Mouse (Mus musculus) intestine, embryonic 14.5 days (tissue): ENCODE data around the gene Camta1. TPM values are rescaled to one million over a fixed set of nuclear protein-coding genes. Genes with fewer than 3 reads are reported as not detected.

Experiments used
- ATAC-seq: fragments of 200-750 bp; cut with Nextera tagmentation; replicated peaks from 2 replicates; pipeline ENCODE4 v1.8.0; 2017; ENCODE audit warnings: low read depth, moderate number of reproducible peaks, moderate TSS enrichment, moderate library complexity; ENCODE audit not compliant: low FRiP score, low TSS enrichment
- DNase-seq: peaks from one replicate; pipeline ENCODE4 v3.0.0-alpha.2; 2018; ENCODE audit warnings: low spot score
- H3K27ac ChIP-seq: fragments of 300-500 bp; sonication (generic); 2 replicates; pipeline ENCODE4 v1.5.1; 2014; ENCODE audit warnings: low read depth, mild to moderate bottlenecking, control low read depth
- H3K27me3 ChIP-seq: fragments of 300-500 bp; sonication (generic); replicated peaks from 2 replicates; pipeline ENCODE4 v1.6.1; 2014; ENCODE audit warnings: low read length, control low read depth; ENCODE audit not compliant: control insufficient read depth, insufficient read depth
- H3K36me3 ChIP-seq: fragments of 300-500 bp; sonication (generic); 2 replicates; pipeline ENCODE4 v1.6.1; 2014; ENCODE audit warnings: low read length, control low read depth; ENCODE audit not compliant: control insufficient read depth, insufficient read depth
- H3K4me1 ChIP-seq: fragments of 300-500 bp; sonication (generic); replicated peaks from 2 replicates; pipeline ENCODE4 v1.6.1; 2014; ENCODE audit warnings: low read length, control low read depth, mixed read lengths; ENCODE audit not compliant: control insufficient read depth, insufficient read depth
- H3K4me2 ChIP-seq: fragments of 300-500 bp; sonication (generic); 2 replicates; pipeline ENCODE4 v1.6.1; 2014; ENCODE audit warnings: low read length
- H3K4me3 ChIP-seq: fragments of 300-500 bp; sonication (generic); 2 replicates; pipeline ENCODE4 v1.5.1; 2014; ENCODE audit warnings: low read depth, low read length, control low read depth, mixed read lengths
- H3K9ac ChIP-seq: fragments of 300-500 bp; sonication (generic); 2 replicates; pipeline ENCODE4 v1.6.1; 2014; ENCODE audit warnings: mild to moderate bottlenecking, low read length
- H3K9me3 ChIP-seq: fragments of 300-500 bp; sonication (generic); 2 replicates; pipeline ENCODE4 v1.6.1; 2016; ENCODE audit warnings: low read length, control low read depth; ENCODE audit not compliant: control insufficient read depth
- WGBS: fragments of 180-500 bp; shearing (Covaris S2); extraction: QIAGEN DNeasy Blood & Tissue Kit; methylation state at CpG from one replicate; pipeline ENCODE4 v1.1.7; 2014; 5-methylcytosine and 5-hydroxymethylcytosine counted together
- polyA plus RNA-seq: library from polyadenylated mRNA; unstranded; fragments of >200 nt; fragmentation: Nextera tagmentation; extraction: Ambion mirVana; gene quantifications from 2 replicates; pipeline ENCODE4 v1.2.1, GENCODE M21; 2014

Gene Camta1
- polyA plus RNA-seq, 1 experiment from 2014 or later: 88.1 TPM

GRCm38 (mm10) chr4:151780511-151780910 is 81.2 kb downstream of the Camta1 start:
- WGBS: 88% methylated on average over 6 of the region's 6 CpGs
- ATAC-seq: no peak

GRCm38 (mm10) chr4:151779962-151780459 is 81.7 kb downstream of the Camta1 start:
- H3K4me2 ChIP-seq: no peak overlapping the region
- ATAC-seq (no peak), DNase-seq (no peak)
- no peak overlapping the region for H3K9ac ChIP-seq
- H3K4me3 ChIP-seq: no peak overlapping the region
- peaks cover 4% of the 10 kb centered on the region; the same call in 1 of the 2 replicates for H3K36me3 ChIP-seq
- H3K27me3 ChIP-seq: no peaks in the 10 kb centered on the region
- 86% methylated on average over 12 of the region's 12 CpGs for WGBS
- no peaks in the 10 kb centered on the region for H3K4me1 ChIP-seq
- no peaks in the 10 kb centered on the region for H3K9me3 ChIP-seq
- H3K27ac ChIP-seq: no peak overlapping the region

More at GRCm38 (mm10) chr4:151780511-151780910, 81.2 kb downstream of the Camta1 start:
- Histone ChIP-seq H3K27me3 (no peaks in the 10 kb centered on the region), H3K9ac (no peak overlapping the region), H3K4me3 (no peak overlapping the region), H3K36me3 (peaks cover 4% of the 10 kb centered on the region; the same call in 1 of the 2 replicates), H3K4me2 (no peak overlapping the region), H3K27ac (no peak overlapping the region), H3K4me1 (no peaks in the 10 kb centered on the region), H3K9me3 (no peaks in the 10 kb centered on the region)
- no peak for DNase-seq

- Histone ChIP-seq H3K9ac (no peak overlapping the region), H3K4me2 (no peak overlapping the region), H3K27ac (no peak overlapping the region), H3K27me3 (no peaks in the 10 kb centered on the region), H3K4me3 (no peak overlapping the region), H3K4me1 (no peaks in the 10 kb centered on the region), H3K36me3 (peaks cover 4% of the 10 kb centered on the region; the same call in 1 of the 2 replicates), H3K9me3 (no peaks in the 10 kb centered on the region)
- ATAC-seq: no peak
- 63% methylated on average over 4 of the region's 4 CpGs for WGBS
- no peak for DNase-seq
Observed at GRCm38 (mm10) chr4:151778511-151778910, 83.2 kb downstream of the Camta1 start.

GRCm38 (mm10) chr4:151777451-151777850 is 84.2 kb downstream of the Camta1 start:
- Histone ChIP-seq H3K9ac (no peak overlapping the region), H3K27me3 (no peaks in the 10 kb centered on the region), H3K36me3 (peaks cover 4% of the 10 kb centered on the region; the same call in 1 of the 2 replicates), H3K4me3 (no peak overlapping the region), H3K4me1 (no peaks in the 10 kb centered on the region), H3K27ac (no peak overlapping the region), H3K4me2 (no peak overlapping the region), H3K9me3 (no peaks in the 10 kb centered on the region)
- no peak for ATAC-seq
- no peak for DNase-seq
- WGBS: 73% methylated on average over 6 of the region's 6 CpGs

GRCm38 (mm10) chr4:151775441-151775840 is 86.2 kb downstream of the Camta1 start:
- H3K27ac ChIP-seq: no peak overlapping the region
- ATAC-seq (no peak), DNase-seq (no peak)

GRCm38 (mm10) chr4:151773651-151774050 is 88.0 kb downstream of the Camta1 start:
- DNase-seq: no peak
- no peaks in the 10 kb centered on the region for H3K27me3 ChIP-seq
- no peaks in the 10 kb centered on the region for H3K36me3 ChIP-seq
- 73% methylated on average over 3 of the region's 3 CpGs for WGBS
- H3K27ac ChIP-seq: no peak overlapping the region
- no peaks in the 10 kb centered on the region for H3K4me1 ChIP-seq
- H3K9ac ChIP-seq: no peak overlapping the region
- H3K4me3 ChIP-seq: no peak overlapping the region
- ATAC-seq: no peak
- no peak overlapping the region for H3K4me2 ChIP-seq
- no peaks in the 10 kb centered on the region for H3K9me3 ChIP-seq

More at GRCm38 (mm10) chr4:151775441-151775840, 86.2 kb downstream of the Camta1 start:
- H3K4me1 ChIP-seq: no peaks in the 10 kb centered on the region
- H3K27me3 ChIP-seq: no peaks in the 10 kb centered on the region
- WGBS: 89% methylated on average over 7 of the region's 7 CpGs
- H3K9ac ChIP-seq: no peak overlapping the region
- no peak overlapping the region for H3K4me3 ChIP-seq
- H3K4me2 ChIP-seq: no peak overlapping the region
- no peaks in the 10 kb centered on the region for H3K36me3 ChIP-seq
- H3K9me3 ChIP-seq: no peaks in the 10 kb centered on the region

GRCm38 (mm10) chr4:151773007-151773406 is 88.7 kb downstream of the Camta1 start:
- H3K27ac ChIP-seq: no peak overlapping the region
- ATAC-seq: no peak
- H3K27me3 ChIP-seq: no peaks in the 10 kb centered on the region
- H3K36me3 ChIP-seq: no peaks in the 10 kb centered on the region
- no peak overlapping the region for H3K9ac ChIP-seq
- 83% methylated on average over 5 of the region's 5 CpGs for WGBS
- DNase-seq: no peak
- no peak overlapping the region for H3K4me3 ChIP-seq
- no peaks in the 10 kb centered on the region for H3K9me3 ChIP-seq
- no peaks in the 10 kb centered on the region for H3K4me1 ChIP-seq
- no peak overlapping the region for H3K4me2 ChIP-seq

GRCm38 (mm10) chr4:151770697-151771096 is 91.0 kb downstream of the Camta1 start:
- no peaks in the 10 kb centered on the region for H3K9me3 ChIP-seq

GRCm38 (mm10) chr4:151767786-151768185 is 93.9 kb downstream of the Camta1 start:
- H3K27me3 ChIP-seq: no peaks in the 10 kb centered on the region
- H3K9me3 ChIP-seq: no peaks in the 10 kb centered on the region
- H3K4me1 ChIP-seq: no peaks in the 10 kb centered on the region
- no peak overlapping the region for H3K27ac ChIP-seq
- H3K4me3 ChIP-seq: no peak overlapping the region
- DNase-seq: no peak
- no peaks in the 10 kb centered on the region for H3K36me3 ChIP-seq
- 81% methylated on average over 4 of the region's 4 CpGs for WGBS
- ATAC-seq: no peak
- H3K9ac ChIP-seq: no peak overlapping the region
- H3K4me2 ChIP-seq: no peak overlapping the region

More at GRCm38 (mm10) chr4:151770697-151771096, 91.0 kb downstream of the Camta1 start:
- H3K27me3 ChIP-seq: no peaks in the 10 kb centered on the region
- H3K9ac ChIP-seq: no peak overlapping the region
- ATAC-seq (no peak), DNase-seq (no peak)
- H3K27ac ChIP-seq: no peak overlapping the region
- no peak overlapping the region for H3K4me2 ChIP-seq
- H3K36me3 ChIP-seq: no peaks in the 10 kb centered on the region
- H3K4me3 ChIP-seq: no peak overlapping the region
- 61% methylated on average over 5 of the region's 5 CpGs for WGBS
- no peaks in the 10 kb centered on the region for H3K4me1 ChIP-seq
